Mouse (Mus musculus) MEL (cell line): ENCODE measurements around the gene Rc3h2. TPM values are rescaled to one million over a fixed set of nuclear protein-coding genes. Genes with fewer than 3 reads are reported as not detected.
A peak's percentile ranks its signal among the peaks of the same experiment; 100 is the strongest.

Source experiments
- DNase-seq: peaks from one replicate; pipeline ENCODE4 v3.0.0; 2011; ENCODE audit warnings: low read depth, low spot score
- H3K27ac ChIP-seq: 2 replicates; pipeline ENCODE4 v1.5.1; 2012; ENCODE audit warnings: low read depth, mild to moderate bottlenecking, control low read depth, low read length, moderate library complexity; ENCODE audit not compliant: control insufficient read depth
- H3K27me3 ChIP-seq, 2 experiments: fragments of 150-350 bp in 1 of 2; sonication (generic) in 1 of 2; 2 replicates each; pipeline ENCODE4 v1.6.1; 2012; ENCODE audit warnings: low read length in 2 of 2, mild to moderate bottlenecking in 2 of 2, improper control_type of control experiment in 1 of 2, moderate library complexity in 1 of 2; ENCODE audit not compliant: insufficient read depth in 2 of 2, control insufficient read depth in 1 of 2
- H3K36me3 ChIP-seq, 2 experiments: 2 replicates each; pipeline ENCODE4 v1.6.1; 2012 to 2014; ENCODE audit warnings: low read length in 2 of 2, improper control_type of control experiment in 1 of 2, inconsistent platforms in 1 of 2, mild to moderate bottlenecking in 1 of 2; ENCODE audit not compliant: insufficient read depth in 2 of 2, control insufficient read depth in 1 of 2
- H3K4me1 ChIP-seq, 2 experiments: fragments of 150-350 bp in 1 of 2; sonication (generic) in 1 of 2; 2 replicates each; pipeline ENCODE4 v1.6.1; 2012; ENCODE audit warnings: low read length in 2 of 2, improper control_type of control experiment in 1 of 2, mild to moderate bottlenecking in 1 of 2; ENCODE audit not compliant: insufficient read depth in 2 of 2, control insufficient read depth in 1 of 2
- H3K4me3 ChIP-seq, 2 experiments: fragments of 150-350 bp in 1 of 2; sonication (generic) in 1 of 2; 2 replicates each; pipeline ENCODE4 v1.5.1; 2012; ENCODE audit warnings: low read depth in 2 of 2, low read length in 2 of 2, mild to moderate bottlenecking in 2 of 2, moderate library complexity in 2 of 2, control low read depth in 1 of 2, improper control_type of control experiment in 1 of 2; ENCODE audit not compliant: control insufficient read depth in 1 of 2, insufficient read depth in 1 of 2
- H3K79me2 ChIP-seq: 2 replicates; pipeline ENCODE4 v1.6.1; 2012; ENCODE audit warnings: mild to moderate bottlenecking, low read length, moderate library complexity; ENCODE audit not compliant: control insufficient read depth, poor library complexity, insufficient read depth
- H3K9ac ChIP-seq: 2 replicates; pipeline ENCODE4 v1.6.1; 2012; ENCODE audit warnings: low read depth, mild to moderate bottlenecking, control low read depth, low read length, moderate library complexity; ENCODE audit not compliant: control insufficient read depth, poor library complexity, severe bottlenecking
- H3K9me3 ChIP-seq: fragments of 150-350 bp; sonication (generic); replicated peaks from 2 replicates; pipeline ENCODE4 v1.6.1; 2012; ENCODE audit warnings: mild to moderate bottlenecking, low read length, improper control_type of control experiment, moderate library complexity; ENCODE audit not compliant: insufficient read depth
- BHLHE40 ChIP-seq: IDR thresholded peaks from 2 replicates; pipeline ENCODE4 v1.6.1; 2012; ENCODE audit warnings: low read depth, mild to moderate bottlenecking, inconsistent platforms, low read length, improper control_type of control experiment, borderline replicate concordance
- CHD1 ChIP-seq: IDR thresholded peaks from 2 replicates; pipeline ENCODE4 v1.6.1; 2012; ENCODE audit warnings: low read depth, mild to moderate bottlenecking, inconsistent platforms, low read length, improper control_type of control experiment
- CTCF ChIP-seq, 3 experiments: IDR thresholded peaks in 2 of 3; conservative IDR thresholded peaks in 1 of 3; 2 replicates each; pipeline ENCODE4 v1.5.1; 2011 to 2012; ENCODE audit warnings: low read length in 3 of 3, low read depth in 2 of 3, mild to moderate bottlenecking in 2 of 3, improper control_type of control experiment in 1 of 3, inconsistent platforms in 1 of 3, mixed read lengths in 1 of 3, moderate library complexity in 1 of 3; ENCODE audit not compliant: control insufficient read depth in 1 of 3, insufficient read depth in 1 of 3, poor library complexity in 1 of 3, severe bottlenecking in 1 of 3
- EP300 ChIP-seq, 2 experiments: IDR thresholded peaks; 2 replicates each; pipeline ENCODE4 v1.6.1; 2011; ENCODE audit warnings: improper control_type of control experiment in 2 of 2, low read length in 2 of 2, low read depth in 1 of 2, mild to moderate bottlenecking in 1 of 2
- GABPA ChIP-seq: IDR thresholded peaks from 2 replicates; pipeline ENCODE4 v1.6.1; 2012; ENCODE audit warnings: low read depth, mild to moderate bottlenecking, inconsistent platforms, low read length, improper control_type of control experiment, moderate library complexity
- HCFC1 ChIP-seq: IDR thresholded peaks from 2 replicates; pipeline ENCODE4 v1.6.1; 2012; ENCODE audit warnings: low read depth, mild to moderate bottlenecking, inconsistent platforms, low read length, improper control_type of control experiment, moderate library complexity
- JUND ChIP-seq: IDR thresholded peaks from 2 replicates; pipeline ENCODE4 v1.6.1; 2011; ENCODE audit warnings: low read depth, mild to moderate bottlenecking, improper control_type of control experiment, low read length
- KAT2A ChIP-seq: conservative IDR thresholded peaks from 2 replicates; pipeline ENCODE4 v1.6.1; 2012; ENCODE audit warnings: low read depth, low read length, improper control_type of control experiment, inconsistent platforms
- MAX ChIP-seq: IDR thresholded peaks from 2 replicates; pipeline ENCODE4 v1.6.1; 2011; ENCODE audit warnings: low read length, improper control_type of control experiment
- MAZ ChIP-seq: IDR thresholded peaks from 2 replicates; pipeline ENCODE4 v1.6.1; 2012; ENCODE audit warnings: low read depth, mild to moderate bottlenecking, inconsistent platforms, low read length, improper control_type of control experiment
- MXI1 ChIP-seq: IDR thresholded peaks from 2 replicates; pipeline ENCODE4 v1.6.1; 2011; ENCODE audit warnings: mild to moderate bottlenecking, low read depth, low read length, improper control_type of control experiment
- MYB ChIP-seq: IDR thresholded peaks from 2 replicates; pipeline ENCODE4 v1.6.1; 2011; ENCODE audit warnings: mild to moderate bottlenecking, low read depth, low read length, improper control_type of control experiment
- MYC ChIP-seq: IDR thresholded peaks from 2 replicates; pipeline ENCODE4 v1.6.1; 2011; ENCODE audit warnings: low read depth, mild to moderate bottlenecking, low read length, improper control_type of control experiment, moderate library complexity
- NRF1 ChIP-seq: IDR thresholded peaks from 2 replicates; pipeline ENCODE4 v1.6.1; 2014; ENCODE audit warnings: low read depth, mild to moderate bottlenecking, inconsistent platforms, low read length, improper control_type of control experiment, moderate library complexity; ENCODE audit not compliant: poor library complexity, insufficient read depth, severe bottlenecking
- POLR2A ChIP-seq, 2 experiments: IDR thresholded peaks; 2 replicates each; pipeline ENCODE4 v1.6.1; 2011 to 2012; ENCODE audit warnings: low read length in 2 of 2, mild to moderate bottlenecking in 2 of 2, control low read depth in 1 of 2, improper control_type of control experiment in 1 of 2, low read depth in 1 of 2, moderate library complexity in 1 of 2; ENCODE audit not compliant: control insufficient read depth in 1 of 2, insufficient read depth in 1 of 2, poor library complexity in 1 of 2
- POLR2AphosphoS2 ChIP-seq: IDR thresholded peaks from 2 replicates; pipeline ENCODE4 v1.6.1; 2011; ENCODE audit warnings: low read length, improper control_type of control experiment
- RAD21 ChIP-seq: IDR thresholded peaks from 2 replicates; pipeline ENCODE4 v1.6.1; 2011; ENCODE audit warnings: mild to moderate bottlenecking, low read depth, low read length, improper control_type of control experiment
- SIN3A ChIP-seq: IDR thresholded peaks from 2 replicates; pipeline ENCODE4 v1.6.1; 2012; ENCODE audit warnings: low read length, improper control_type of control experiment, inconsistent platforms
- SMC3 ChIP-seq: IDR thresholded peaks from 2 replicates; pipeline ENCODE4 v1.6.1; 2011; ENCODE audit warnings: low read depth, low read length, improper control_type of control experiment
- TAL1 ChIP-seq: IDR thresholded peaks from 2 replicates; pipeline ENCODE4 v1.6.1; 2012; ENCODE audit warnings: mild to moderate bottlenecking, inconsistent platforms, low read length, moderate library complexity, mixed read lengths
- TCF12 ChIP-seq: IDR thresholded peaks from 2 replicates; pipeline ENCODE4 v1.6.1; 2014; ENCODE audit warnings: low read depth, mild to moderate bottlenecking, inconsistent platforms, low read length, improper control_type of control experiment, moderate library complexity
- USF1 ChIP-seq: IDR thresholded peaks from 2 replicates; pipeline ENCODE4 v1.6.1; 2014; ENCODE audit warnings: low read depth, mild to moderate bottlenecking, inconsistent platforms, low read length, improper control_type of control experiment, moderate library complexity
- USF2 ChIP-seq, 2 experiments: IDR thresholded peaks; 2 replicates each; pipeline ENCODE4 v1.6.1; 2011 to 2012; ENCODE audit warnings: improper control_type of control experiment in 2 of 2, low read length in 2 of 2, borderline replicate concordance in 1 of 2, inconsistent platforms in 1 of 2, low read depth in 1 of 2, mild to moderate bottlenecking in 1 of 2; ENCODE audit not compliant: insufficient read depth in 1 of 2
- ZKSCAN1 ChIP-seq: IDR thresholded peaks from 2 replicates; pipeline ENCODE4 v1.6.1; 2012; ENCODE audit warnings: low read depth, mild to moderate bottlenecking, inconsistent platforms, low read length, improper control_type of control experiment, moderate library complexity
- ZMIZ1 ChIP-seq: IDR thresholded peaks from 2 replicates; pipeline ENCODE4 v1.6.1; 2012; ENCODE audit warnings: low read depth, mild to moderate bottlenecking, inconsistent platforms, low read length, improper control_type of control experiment, moderate library complexity
- polyA plus RNA-seq, 2 experiments: library from polyadenylated mRNA; stranded (reverse) in 1 of 2; unstranded in 1 of 2; fragments of >175 nt in 1 of 2; fragments of >200 nt in 1 of 2; gene quantifications; 2 replicates each; pipeline versions ENCODE4 v1.2.1 to v1.2.4; 2012; ENCODE audit warnings: low replicate concordance in 2 of 2, low read depth in 1 of 2; ENCODE audit not compliant: insufficient read length in 2 of 2, insufficient read depth in 1 of 2, missing spikeins in 1 of 2
- total RNA-seq: library from RNA; depleted of rRNA; stranded (reverse); fragments of 300-350 nt; gene quantifications from 2 replicates; pipeline ENCODE4 v1.2.3, GENCODE M21; 2012

Gene Rc3h2
- total and polyA plus RNA-seq, 3 experiments = 4.1 to 43.5 (median 10.5) TPM

DNA sequence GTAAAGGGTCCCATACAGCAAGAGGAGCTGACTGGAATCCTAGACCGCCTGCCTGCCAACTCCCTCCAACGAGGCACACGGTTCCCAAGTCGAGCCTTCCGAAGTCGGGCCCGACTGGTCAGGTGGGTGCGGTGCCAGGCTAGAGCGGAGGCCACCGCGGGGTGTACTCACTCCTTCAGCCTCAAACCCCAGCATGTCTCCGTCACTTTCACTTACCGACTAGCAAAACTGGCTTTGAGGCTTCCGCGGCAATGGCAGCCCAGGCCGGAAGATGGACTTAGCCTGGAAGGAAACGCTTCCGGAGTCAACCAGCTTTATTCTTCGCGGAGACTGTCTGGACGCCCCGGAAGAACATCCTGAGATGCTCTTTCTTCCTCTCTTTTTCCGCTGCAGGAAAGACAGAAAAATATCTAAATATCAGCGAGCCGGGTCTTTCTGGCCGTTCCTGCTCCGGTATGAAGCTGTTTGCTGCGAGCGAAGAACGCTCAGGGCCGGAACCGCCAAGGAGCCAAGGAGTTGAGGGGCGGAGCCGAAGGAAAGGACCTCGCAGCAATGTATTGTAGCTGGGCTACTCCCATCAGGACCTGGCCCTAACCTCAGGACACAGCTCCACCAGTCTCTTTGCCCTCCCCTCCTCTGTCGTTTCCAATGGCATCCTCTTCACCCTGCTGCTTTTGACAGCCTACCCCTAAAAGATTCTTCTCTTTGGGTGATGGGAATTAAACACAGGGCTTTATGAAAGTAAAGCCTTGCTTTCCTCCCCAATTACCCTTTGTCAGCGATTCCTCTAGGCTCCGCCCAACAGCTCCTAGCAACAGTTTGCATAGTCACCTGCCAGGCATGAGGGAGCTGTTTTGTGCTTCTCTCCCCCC lies 8.1 kb upstream of the Rc3h2 start (continued):
- 0 out of 2 replicates have a peak, but pooled peaks have one; percentile 29 for TF ChIP-seq MYC
- peak; percentile 81 for TF ChIP-seq SIN3A
- TF ChIP-seq TCF12 = 0 out of 2 replicates have a peak, but pooled peaks have one; percentile 22
- TF ChIP-seq NRF1 = no peak
- peak; percentile 47; the same call in 1 of the 2 replicates for TF ChIP-seq MAX
- peak; percentile 94 for TF ChIP-seq HCFC1
- no peak for TF ChIP-seq USF1
- TF ChIP-seq EP300 (IDR thresholded peaks at IDR 0.05; ENCODE audit: low read depth in 1 of 2, low read length in 2 of 2) = peak in 1 of 2 experiments; percentile 29; a peak in 1 of 4 replicates
- TF ChIP-seq BHLHE40 = no peak; the same call in 1 of the 2 replicates

- peaks cover 5 to 6% of the 10 kb centered on the region in 2 experiments for H3K4me1 ChIP-seq
- no peaks in the 10 kb centered on the region for H3K9me3 ChIP-seq
- H3K4me3 ChIP-seq = no peak overlapping the region; a peak in 1 of 4 replicates
- TF ChIP-seq POLR2A (IDR thresholded peaks at IDR 0.05; ENCODE audit: control insufficient read depth in 1 of 2, insufficient read depth in 1 of 2, low read depth in 1 of 2, low read length in 2 of 2, poor library complexity in 1 of 2) (no peak), MAZ (no peak), MYC (no peak), POLR2AphosphoS2 (no peak), CHD1 (no peak), TAL1 (no peak), GABPA (no peak), JUND (no peak), USF2 (IDR thresholded peaks at IDR 0.05; ENCODE audit: borderline replicate concordance in 1 of 2, insufficient read depth in 1 of 2, low read depth in 1 of 2, low read length in 2 of 2) (no peak), MYB (no peak), RAD21 (no peak), SMC3 (no peak), KAT2A (no peak), MXI1 (no peak), SIN3A (no peak), ZMIZ1 (no peak), CTCF (IDR thresholded peaks at IDR 0.05 in 2 of 3, conservative IDR thresholded peaks at IDR 0.05 in 1 of 3; ENCODE audit: control insufficient read depth in 1 of 3, insufficient read depth in 1 of 3, low read depth in 2 of 3, low read length in 3 of 3, poor library complexity in 1 of 3, severe bottlenecking in 1 of 3) (no peak), ZKSCAN1 (no peak)
- H3K27ac ChIP-seq = no peak overlapping the region
- no peak overlapping the region for H3K9ac ChIP-seq
- DNase-seq = peak; percentile 56
- peaks cover 4 to 41% of the 10 kb centered on the region in 2 experiments for H3K36me3 ChIP-seq
- H3K27me3 ChIP-seq = no peaks in the 10 kb centered on the region
- peaks cover 21% of the 10 kb centered on the region for H3K79me2 ChIP-seq
These were observed 968 bp upstream of the Rc3h2 start for GRCm38 (mm10) chr2:37423671-37424070.
